Mouse (Mus musculus): ENCODE measurements around the gene Samd15. TPM values are rescaled to one million over a fixed set of nuclear protein-coding genes. Genes with fewer than 3 reads are reported as not detected.

The Samd15 gene
- polyA plus RNA-seq, 1 experiment from 2014 or later: 6.1 TPM

- 62% methylated on average over 7 of the region's 7 CpGs for WGBS (ENCODE audit: insufficient replicate concordance)
- no peak overlapping the region for H3K9ac ChIP-seq (ENCODE audit: low read depth, low read length)
- no peak for ATAC-seq (ENCODE audit: low read depth)
- no peaks in the 10 kb centered on the region for H3K36me3 ChIP-seq (ENCODE audit: control insufficient read depth, insufficient read depth)
- H3K4me2 ChIP-seq (ENCODE audit: low read depth, low read length): no peak overlapping the region
- no peaks in the 10 kb centered on the region for H3K9me3 ChIP-seq (replicated peaks; ENCODE audit: control insufficient read depth, low read length)
- no peaks in the 10 kb centered on the region for H3K27me3 ChIP-seq (ENCODE audit: control insufficient read depth, insufficient read depth, low read depth, low read length)
- no peak overlapping the region for H3K4me3 ChIP-seq (ENCODE audit: low read depth, low read length)
- no peak overlapping the region for H3K27ac ChIP-seq (ENCODE audit: low read length)
- no peaks in the 10 kb centered on the region for H3K4me1 ChIP-seq (ENCODE audit: control insufficient read depth, low read depth, low read length)
These were observed 19.8 kb downstream of the Samd15 start for GRCm38 (mm10) chr12:87219362-87219761.

DNA sequence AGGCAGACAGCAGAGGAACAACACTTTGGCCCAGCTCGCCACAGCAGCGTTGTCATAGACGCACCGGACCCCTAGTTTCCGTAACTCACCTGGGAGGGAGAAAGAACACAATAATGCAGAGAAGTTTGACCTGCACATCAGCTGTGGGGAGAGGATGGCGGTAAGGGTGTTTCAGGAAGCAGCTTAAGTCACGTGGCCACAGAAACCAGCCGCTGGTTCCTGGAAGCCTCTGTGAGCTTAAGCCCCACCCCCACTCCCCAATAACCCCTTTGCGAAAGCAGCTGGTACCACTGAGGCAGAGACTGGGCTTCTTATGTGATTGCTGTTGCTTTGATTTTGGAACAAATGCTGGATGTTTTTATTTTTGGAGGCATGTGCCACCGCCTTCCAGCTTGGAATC, 25.4 kb downstream of the Samd15 start:
- Histone ChIP-seq H3K4me2 (ENCODE audit: low read depth, low read length) (peak overlapping the region; percentile 38; the same call in 1 of the 2 replicates), H3K36me3 (ENCODE audit: control insufficient read depth, insufficient read depth) (no peaks in the 10 kb centered on the region), H3K9me3 (replicated peaks; ENCODE audit: control insufficient read depth, low read length) (no peaks in the 10 kb centered on the region), H3K9ac (ENCODE audit: low read depth, low read length) (no peak overlapping the region), H3K27me3 (ENCODE audit: control insufficient read depth, insufficient read depth, low read depth, low read length) (no peaks in the 10 kb centered on the region), H3K4me1 (ENCODE audit: control insufficient read depth, low read depth, low read length) (no peaks in the 10 kb centered on the region; the same call in 1 of the 2 replicates), H3K27ac (ENCODE audit: low read length) (no peak overlapping the region), H3K4me3 (ENCODE audit: low read depth, low read length) (no peak overlapping the region)
- 54% methylated on average over 10 of the region's 10 CpGs for WGBS (ENCODE audit: insufficient replicate concordance)
- ATAC-seq (ENCODE audit: low read depth): no peak

- no peak overlapping the region for H3K4me3 ChIP-seq (ENCODE audit: low read depth, low read length)
- H3K4me1 ChIP-seq (ENCODE audit: control insufficient read depth, low read depth, low read length): no peaks in the 10 kb centered on the region; the same call in 1 of the 2 replicates
- H3K27me3 ChIP-seq (ENCODE audit: control insufficient read depth, insufficient read depth, low read depth, low read length): no peaks in the 10 kb centered on the region
- ATAC-seq (ENCODE audit: low read depth): no peak
- no peak overlapping the region for H3K27ac ChIP-seq (ENCODE audit: low read length)
- no peak overlapping the region for H3K4me2 ChIP-seq (ENCODE audit: low read depth, low read length)
- H3K36me3 ChIP-seq (ENCODE audit: control insufficient read depth, insufficient read depth): no peaks in the 10 kb centered on the region
- 36% methylated on average over 7 of the region's 7 CpGs for WGBS (ENCODE audit: insufficient replicate concordance)
- H3K9me3 ChIP-seq (replicated peaks; ENCODE audit: control insufficient read depth, low read length): no peaks in the 10 kb centered on the region
- no peak overlapping the region for H3K9ac ChIP-seq (ENCODE audit: low read depth, low read length)
These were observed 27.3 kb downstream of the Samd15 start for GRCm38 (mm10) chr12:87226801-87227200.

DNA sequence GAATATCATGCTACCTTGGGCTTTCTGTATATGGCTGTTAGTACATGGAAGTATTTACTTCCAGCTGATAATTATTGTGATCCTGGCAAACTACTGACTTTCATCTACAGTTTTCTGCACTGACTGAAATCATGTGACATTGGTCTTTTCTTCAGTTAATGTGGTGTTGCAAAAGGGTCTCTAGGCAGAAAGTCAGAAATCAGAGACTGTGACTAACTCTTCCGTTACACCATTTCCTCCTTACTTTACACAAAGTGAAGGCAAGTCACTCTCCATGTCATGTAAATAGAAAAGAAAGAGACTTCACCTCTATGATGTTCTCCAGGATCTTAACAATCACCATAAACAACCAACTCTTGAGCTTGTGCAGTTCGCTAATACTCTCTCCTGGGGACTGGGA, 30.1 kb downstream of the Samd15 start:
- no peaks in the 10 kb centered on the region for H3K36me3 ChIP-seq (ENCODE audit: control insufficient read depth, insufficient read depth)
- H3K9me3 ChIP-seq (replicated peaks; ENCODE audit: control insufficient read depth, low read length): no peaks in the 10 kb centered on the region
- no peak overlapping the region for H3K4me2 ChIP-seq (ENCODE audit: low read depth, low read length)
- no peak overlapping the region for H3K4me3 ChIP-seq (ENCODE audit: low read depth, low read length)
- no peak overlapping the region for H3K9ac ChIP-seq (ENCODE audit: low read depth, low read length)
- H3K27ac ChIP-seq (ENCODE audit: low read length): no peak overlapping the region
- H3K27me3 ChIP-seq (ENCODE audit: control insufficient read depth, insufficient read depth, low read depth, low read length): no peaks in the 10 kb centered on the region
- H3K4me1 ChIP-seq (ENCODE audit: control insufficient read depth, low read depth, low read length): no peaks in the 10 kb centered on the region; the same call in 1 of the 2 replicates
- ATAC-seq (ENCODE audit: low read depth): no peak
- 68% methylated on average over 2 of the region's 2 CpGs for WGBS (ENCODE audit: insufficient replicate concordance)

- Histone ChIP-seq H3K27me3 (ENCODE audit: control insufficient read depth, insufficient read depth, low read depth, low read length) (no peaks in the 10 kb centered on the region), H3K27ac (ENCODE audit: low read length) (no peak overlapping the region), H3K4me1 (ENCODE audit: control insufficient read depth, low read depth, low read length) (no peaks in the 10 kb centered on the region; the same call in 1 of the 2 replicates), H3K4me3 (ENCODE audit: low read depth, low read length) (no peak overlapping the region), H3K36me3 (ENCODE audit: control insufficient read depth, insufficient read depth) (no peaks in the 10 kb centered on the region), H3K9ac (ENCODE audit: low read depth, low read length) (no peak overlapping the region), H3K4me2 (ENCODE audit: low read depth, low read length) (no peak overlapping the region), H3K9me3 (replicated peaks; ENCODE audit: control insufficient read depth, low read length) (no peaks in the 10 kb centered on the region)
- ATAC-seq (ENCODE audit: low read depth): no peak
These were observed 30.9 kb downstream of the Samd15 start for GRCm38 (mm10) chr12:87230379-87230895.

GRCm38 (mm10) chr12:87236882-87237483, 37.5 kb downstream of the Samd15 start:
- no peak overlapping the region for H3K4me2 ChIP-seq (ENCODE audit: low read depth, low read length)
- H3K27ac ChIP-seq (ENCODE audit: low read length): no peak overlapping the region
- no peak for ATAC-seq (ENCODE audit: low read depth)
- no peak overlapping the region for H3K9ac ChIP-seq (ENCODE audit: low read depth, low read length)
- no peaks in the 10 kb centered on the region for H3K27me3 ChIP-seq (ENCODE audit: control insufficient read depth, insufficient read depth, low read depth, low read length)
- H3K36me3 ChIP-seq (ENCODE audit: control insufficient read depth, insufficient read depth): 0 out of 2 replicates have a peak, but pooled peaks cover 2% of the 10 kb centered on the region
- H3K4me1 ChIP-seq (ENCODE audit: control insufficient read depth, low read depth, low read length): no peaks in the 10 kb centered on the region
- 35% methylated on average over 5 of the region's 5 CpGs for WGBS (ENCODE audit: insufficient replicate concordance)
- H3K4me3 ChIP-seq (ENCODE audit: low read depth, low read length): no peak overlapping the region
- H3K9me3 ChIP-seq (replicated peaks; ENCODE audit: control insufficient read depth, low read length): no peaks in the 10 kb centered on the region

DNA sequence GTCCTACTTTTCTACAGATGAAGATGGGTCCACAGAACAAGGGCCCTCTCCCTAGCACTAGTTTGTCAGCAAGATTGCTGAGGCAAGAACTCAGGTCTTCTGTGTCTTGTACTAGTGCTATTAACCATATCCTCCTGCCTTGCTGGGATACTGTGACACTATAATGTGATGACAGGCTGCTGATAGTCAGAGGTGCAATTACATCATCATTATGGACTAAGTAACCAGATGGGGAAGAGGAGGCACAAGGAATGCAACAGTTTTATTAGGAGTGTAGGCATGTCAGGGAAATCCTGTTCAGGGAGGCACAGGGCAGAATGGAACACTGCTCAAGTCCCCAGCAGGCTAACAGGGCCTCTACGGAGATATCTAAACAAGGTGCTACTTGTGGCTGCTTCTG, 39.1 kb downstream of the Samd15 start, which contains the start of gene Noxred1:
TSS of gene Noxred1 (minus strand) at position 101 of the 400 bp plus-strand sequence.
- no peak for ATAC-seq (ENCODE audit: low read depth)
- Histone ChIP-seq H3K9ac (ENCODE audit: low read depth, low read length) (no peak within 1 kb of the TSS), H3K4me3 (ENCODE audit: low read depth, low read length) (no peak within 1 kb of the TSS), H3K36me3 (ENCODE audit: control insufficient read depth, insufficient read depth) (0 out of 2 replicates have a peak, but pooled peaks cover 2% of the 10 kb centered on the region), H3K9me3 (replicated peaks; ENCODE audit: control insufficient read depth, low read length) (no peaks in the 10 kb centered on the region), H3K27me3 (ENCODE audit: control insufficient read depth, insufficient read depth, low read depth, low read length) (no peaks in the 10 kb centered on the region), H3K27ac (ENCODE audit: low read length) (no peak within 1 kb of the TSS), H3K4me1 (ENCODE audit: control insufficient read depth, low read depth, low read length) (no peaks in the 10 kb centered on the region), H3K4me2 (ENCODE audit: low read depth, low read length) (no peak within 1 kb of the TSS)
- 81% methylated on average over 1 of the region's 1 CpGs for WGBS (ENCODE audit: insufficient replicate concordance)

GRCm38 (mm10) chr12:87250161-87250560, 50.6 kb downstream of the Samd15 start:
- Histone ChIP-seq H3K4me3 (ENCODE audit: low read depth, low read length) (no peak overlapping the region), H3K4me2 (ENCODE audit: low read depth, low read length) (no peak overlapping the region), H3K4me1 (ENCODE audit: control insufficient read depth, low read depth, low read length) (peaks cover 3% of the 10 kb centered on the region), H3K27me3 (ENCODE audit: control insufficient read depth, insufficient read depth, low read depth, low read length) (no peaks in the 10 kb centered on the region), H3K27ac (ENCODE audit: low read length) (no peak overlapping the region), H3K36me3 (ENCODE audit: control insufficient read depth, insufficient read depth) (peaks cover 6% of the 10 kb centered on the region; the same call in 1 of the 2 replicates), H3K9ac (ENCODE audit: low read depth, low read length) (no peak overlapping the region), H3K9me3 (replicated peaks; ENCODE audit: control insufficient read depth, low read length) (no peaks in the 10 kb centered on the region)
- 49% methylated on average over 6 of the region's 6 CpGs for WGBS (ENCODE audit: insufficient replicate concordance)
- ATAC-seq (ENCODE audit: low read depth): peak; percentile 69; the same call in 1 of the 2 replicates

- peaks cover 5% of the 10 kb centered on the region for H3K4me1 ChIP-seq (ENCODE audit: control insufficient read depth, low read depth, low read length)
- peaks cover 8% of the 10 kb centered on the region; the same call in 1 of the 2 replicates for H3K36me3 ChIP-seq (ENCODE audit: control insufficient read depth, insufficient read depth)
- ATAC-seq (ENCODE audit: low read depth): no peak
- H3K27ac ChIP-seq (ENCODE audit: low read length): no peak overlapping the region
- no peak overlapping the region for H3K4me3 ChIP-seq (ENCODE audit: low read depth, low read length)
- H3K9me3 ChIP-seq (replicated peaks; ENCODE audit: control insufficient read depth, low read length): no peaks in the 10 kb centered on the region
- no peak overlapping the region for H3K4me2 ChIP-seq (ENCODE audit: low read depth, low read length)
- WGBS (ENCODE audit: insufficient replicate concordance): 85% methylated on average over 6 of the region's 6 CpGs
- no peak overlapping the region for H3K9ac ChIP-seq (ENCODE audit: low read depth, low read length)
- no peaks in the 10 kb centered on the region for H3K27me3 ChIP-seq (ENCODE audit: control insufficient read depth, insufficient read depth, low read depth, low read length)
These were observed 54.4 kb downstream of the Samd15 start for GRCm38 (mm10) chr12:87253878-87254277.

Measured in liver, embryonic 16.5 days (tissue).